ENCODE assay signal across 9 mouse cellular contexts in genomic region chr3:51353325-51354033, GRCm38 (mm10). TPM values are rescaled to one million over a fixed set of nuclear protein-coding genes. Genes with fewer than 3 reads are reported as not detected.
DNase-seq lines count a peak whose midpoint lies in the region; ATAC-seq and TF ChIP-seq lines count a peak whose summit lies in the region.
"Had no signal": no experiment of that assay in that cellular context is flagged by ENCODE, and none has a peak within 500 bp of the region (broad histone marks: within the 10 kb centered on the region; RNA-seq: fewer than 3 reads in every experiment).

No protein-coding gene starts in this region.

- DNase-seq in heart, adult 2 months, result peak; percentile 44 to 78
- DNase-seq in thymus, adult 2 months, result peak; percentile 60
- no peak for DNase-seq in thymus, adult 18-20 months
- DNase-seq in brain, adult 2 months (ENCODE audit: low read depth, low spot score), result peak; percentile 68
- DNase-seq in kidney, postnatal 25 days, result peak; percentile 61 to 87
- DNase-seq in neural tube, embryonic 11.5 days (ENCODE audit: low spot score), result peak; percentile 34
- DNase-seq in Muller cell, postnatal 12 days (ENCODE audit: inconsistent ontology term), result no peak

- no peaks in the 10 kb centered on the region for H3K36me3 ChIP-seq in heart, adult 2 months (ENCODE audit: control insufficient read depth, insufficient read depth, low read length)
- no peaks in the 10 kb centered on the region for H3K36me3 ChIP-seq in heart, embryonic 12.5 days
- no peaks in the 10 kb centered on the region for H3K36me3 ChIP-seq in thymus, adult 2 months (ENCODE audit: control insufficient read depth, insufficient read depth, low read length)
- no peaks in the 10 kb centered on the region for H3K36me3 ChIP-seq in neural tube, embryonic 11.5 days (ENCODE audit: control insufficient read depth, insufficient read depth, low read length)
- H3K36me3 ChIP-seq: embryonic facial prominence, embryonic 13.5 days had no signal

- TF ChIP-seq EP300 in heart, adult 2 months (IDR thresholded peaks at IDR 0.05; ENCODE audit: insufficient read depth, low read depth, low read length), result 0 out of 2 replicates have a peak, but pooled peaks have one; percentile 63

- no peaks in the 10 kb centered on the region for H3K79me2 ChIP-seq in heart, adult 2 months (replicated peaks; ENCODE audit: control insufficient read depth, insufficient read depth, low read length)

- H3K27ac ChIP-seq in heart, adult 2 months, result no peak overlapping the region
- no peak overlapping the region for H3K27ac ChIP-seq in heart, embryonic 12.5 days (ENCODE audit: poor library complexity, severe bottlenecking)
- H3K27ac ChIP-seq in thymus, adult 2 months (ENCODE audit: control insufficient read depth, insufficient read depth, low read length), result no peak overlapping the region
- no peak overlapping the region for H3K27ac ChIP-seq in neural tube, embryonic 11.5 days (ENCODE audit: low read depth, low read length)
- H3K27ac ChIP-seq: embryonic facial prominence, embryonic 13.5 days had no signal

- no peak overlapping the region for H3K9ac ChIP-seq in heart, adult 2 months (ENCODE audit: low read depth, low read length)
- H3K9ac ChIP-seq in heart, embryonic 12.5 days, result no peak overlapping the region
- no peak overlapping the region for H3K9ac ChIP-seq in neural tube, embryonic 11.5 days (ENCODE audit: low read length)
- H3K9ac ChIP-seq: embryonic facial prominence, embryonic 13.5 days had no signal

- ATAC-seq in heart, embryonic 12.5 days (ENCODE audit: insufficient number of reproducible peaks, low FRiP score), result no peak
- ATAC-seq in neural tube, embryonic 11.5 days (ENCODE audit: insufficient read depth, low FRiP score, low TSS enrichment), result peak; percentile 46

- intact Hi-C loops in heart, adult 2 months (cut with DNase I), result loop anchor here (1.0 to 5.0 kb wide), 2 partner anchors 64 to 121 kb away; no protein-coding TSS in a partner anchor

- no peaks in the 10 kb centered on the region for H3K9me3 ChIP-seq in heart, embryonic 12.5 days (replicated peaks)
- H3K9me3 ChIP-seq in neural tube, embryonic 11.5 days (ENCODE audit: control insufficient read depth, low read length), result no peaks in the 10 kb centered on the region
- H3K9me3 ChIP-seq: embryonic facial prominence, embryonic 13.5 days had no signal

- H3K4me2 ChIP-seq in heart, embryonic 12.5 days, result no peak overlapping the region
- H3K4me2 ChIP-seq in neural tube, embryonic 11.5 days (ENCODE audit: low read depth), result no peak overlapping the region
- H3K4me2 ChIP-seq: embryonic facial prominence, embryonic 13.5 days had no signal

- H3K4me1 ChIP-seq in heart, adult 2 months (ENCODE audit: control insufficient read depth, insufficient read depth, low read length), result no peaks in the 10 kb centered on the region; the same call in 1 of the 2 replicates
- H3K4me1 ChIP-seq in heart, embryonic 12.5 days (replicated peaks), result peaks cover 18% of the 10 kb centered on the region
- peaks cover 2% of the 10 kb centered on the region; the same call in 1 of the 2 replicates for H3K4me1 ChIP-seq in thymus, adult 2 months (replicated peaks; ENCODE audit: control insufficient read depth, insufficient read depth, low read length)
- no peaks in the 10 kb centered on the region for H3K4me1 ChIP-seq in neural tube, embryonic 11.5 days (ENCODE audit: control insufficient read depth, insufficient read depth, low read length)
- H3K4me1 ChIP-seq: embryonic facial prominence, embryonic 13.5 days had no signal

- WGBS in heart, adult 2 months, result 77% methylated on average over 4 of the region's 4 CpGs
- WGBS in heart, embryonic 12.5 days, result 73% methylated on average over 4 of the region's 4 CpGs
- 79% methylated on average over 4 of the region's 4 CpGs for WGBS in thymus, adult 2 months
- 82% methylated on average over 4 of the region's 4 CpGs for WGBS in neural tube, embryonic 11.5 days

- H3K4me3 ChIP-seq in heart, adult 2 months, result no peak overlapping the region
- no peak overlapping the region for H3K4me3 ChIP-seq in heart, embryonic 12.5 days
- no peak overlapping the region for H3K4me3 ChIP-seq in thymus, adult 2 months (ENCODE audit: control insufficient read depth, insufficient read depth, low read length)
- H3K4me3 ChIP-seq in neural tube, embryonic 11.5 days (ENCODE audit: low read depth, low read length), result no peak overlapping the region
- H3K4me3 ChIP-seq: embryonic facial prominence, embryonic 13.5 days had no signal

- TF ChIP-seq POLR2A in heart, adult 2 months (IDR thresholded peaks at IDR 0.05; ENCODE audit: insufficient read depth, low read depth, low read length), result no peak
- TF ChIP-seq POLR2A in thymus, adult 2 months (IDR thresholded peaks at IDR 0.05; ENCODE audit: control insufficient read depth, extremely low read depth, insufficient read depth, low read length, poor library complexity), result no peak

- peak; percentile 95 for TF ChIP-seq CTCF in heart, adult 2 months (IDR thresholded peaks at IDR 0.05)
- peak; percentile 34; the same call in 1 of the 2 replicates for TF ChIP-seq CTCF in thymus, adult 2 months (IDR thresholded peaks at IDR 0.05; ENCODE audit: borderline replicate concordance, control insufficient read depth, extremely low read depth, insufficient read depth, low read length, poor library complexity)

- no peaks in the 10 kb centered on the region for H3K27me3 ChIP-seq in heart, adult 2 months (ENCODE audit: control insufficient read depth, insufficient read depth, low read length)
- no peaks in the 10 kb centered on the region for H3K27me3 ChIP-seq in heart, embryonic 12.5 days (replicated peaks)
- no peaks in the 10 kb centered on the region for H3K27me3 ChIP-seq in thymus, adult 2 months (ENCODE audit: control insufficient read depth, insufficient read depth, low read length)
- no peaks in the 10 kb centered on the region for H3K27me3 ChIP-seq in neural tube, embryonic 11.5 days (ENCODE audit: control insufficient read depth, insufficient read depth, low read length)
- H3K27me3 ChIP-seq: embryonic facial prominence, embryonic 13.5 days had no signal

RNA-seq across cellular contexts. Expression of gene Elf2, which starts 13.0 kb away (rescaled TPM):
- 10 to 100 TPM; 55.7 to 56.9 TPM for total RNA-seq in heart, adult 2 months (2021)
- polyA plus RNA-seq in heart, adult 2 months (2012; rRNA removed), result 25.6 and 38.1 TPM in 2 replicates
- polyA plus RNA-seq in heart, embryonic 12.5 days (2016; fragmentation: Nextera tagmentation; extraction: Ambion mirVana), result 45.5 and 57.7 TPM in 2 replicates
- polyA plus RNA-seq in thymus, adult 2 months (2012; rRNA removed), result 85.0 and 106 TPM in 2 replicates
- polyA plus RNA-seq in neural tube, embryonic 11.5 days (2014; fragmentation: Nextera tagmentation; extraction: Ambion mirVana), result 38.4 and 47.3 TPM in 2 replicates

RNA-seq across cellular contexts. Expression of gene Mgarp, which starts 43.1 kb away (rescaled TPM):
- under 1 TPM in 1 of 2 experiments, not detected in 1; 0.70 TPM for total RNA-seq in heart, adult 2 months (2021)
- polyA plus RNA-seq in heart, adult 2 months (2012; rRNA removed), result 0.12 and 0.41 TPM in 2 replicates
- 14.0 and 14.5 TPM in 2 replicates for polyA plus RNA-seq in heart, embryonic 12.5 days (2016; fragmentation: Nextera tagmentation; extraction: Ambion mirVana)
- 0.18 and 0.22 TPM in 2 replicates for polyA plus RNA-seq in thymus, adult 2 months (2012; rRNA removed)
- polyA plus RNA-seq in neural tube, embryonic 11.5 days (2014; fragmentation: Nextera tagmentation; extraction: Ambion mirVana), result 4.2 and 6.7 TPM in 2 replicates

RNA-seq across cellular contexts. Expression of gene Ndufc1, which starts 55.3 kb away (rescaled TPM):
- 1,000 to 10,000 TPM; 1,555 to 1,819 TPM for total RNA-seq in heart, adult 2 months (2021)
- 526 and 770 TPM in 2 replicates for polyA plus RNA-seq in heart, adult 2 months (2012; rRNA removed)
- 1,439 and 1,474 TPM in 2 replicates for polyA plus RNA-seq in heart, embryonic 12.5 days (2016; fragmentation: Nextera tagmentation; extraction: Ambion mirVana)
- 152 and 169 TPM in 2 replicates for polyA plus RNA-seq in thymus, adult 2 months (2012; rRNA removed)
- 654 and 724 TPM in 2 replicates for polyA plus RNA-seq in neural tube, embryonic 11.5 days (2014; fragmentation: Nextera tagmentation; extraction: Ambion mirVana)

Comparison
In these comparisons a context has a peak if more than half of its experiments do, and no peak if none do; other contexts are left out.
1. DNase-seq: peak in heart, adult 2 months (2 of 2), thymus, adult 2 months (single experiment), brain, adult 2 months (single experiment), kidney, postnatal 25 days (2 of 2) and neural tube, embryonic 11.5 days (single experiment); none in thymus, adult 18-20 months (0 of 2) and Muller cell, postnatal 12 days (single experiment).